8 mouse cellular contexts compared by ENCODE assay signal in the genomic region with DNA sequence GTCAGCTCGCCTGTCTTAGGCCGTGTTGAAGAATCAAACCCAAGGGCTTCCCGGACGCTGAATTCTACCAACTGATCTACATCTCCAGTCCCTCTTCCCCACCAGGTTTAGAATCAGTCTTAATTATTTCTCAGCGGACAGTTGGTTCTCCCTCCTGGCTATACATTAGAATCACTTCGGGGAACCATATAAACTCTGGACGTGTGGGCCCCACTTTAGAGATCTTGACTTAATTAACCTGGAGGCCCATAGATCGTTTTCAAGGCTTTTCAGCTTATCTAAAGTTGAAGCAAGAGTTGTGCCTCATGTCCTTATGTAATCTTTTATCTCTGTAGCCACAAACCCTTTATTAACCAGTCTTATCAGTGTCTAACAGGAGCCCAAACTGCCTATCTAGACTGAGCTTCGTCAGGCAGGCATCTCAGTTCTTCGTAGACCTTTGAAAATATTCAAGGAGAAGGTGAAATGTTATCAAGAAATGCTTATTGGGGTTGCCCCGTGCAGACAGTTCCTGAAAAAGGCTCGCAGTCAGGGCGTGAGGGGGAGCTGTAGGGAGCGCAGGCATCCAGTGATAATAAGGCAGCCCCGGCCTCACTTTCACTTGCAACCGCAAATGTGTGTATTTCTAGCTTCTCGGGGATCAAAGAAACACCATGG. TPM values are rescaled to one million over a fixed set of nuclear protein-coding genes. Genes with fewer than 3 reads are reported as not detected.
DNase-seq lines count a peak whose midpoint lies in the region; ATAC-seq and TF ChIP-seq lines count a peak whose summit lies in the region.

No protein-coding gene starts in this region.

- peak; percentile 3 for ATAC-seq in activated CD4-positive, CD25-positive, alpha-beta regulatory T cell, adult 4 months
- no peak for ATAC-seq in heart, embryonic 13.5 days (ENCODE audit: extremely low read depth, insufficient number of reproducible peaks, low FRiP score, low TSS enrichment)
- ATAC-seq in limb, embryonic 15.5 days (ENCODE audit: insufficient number of reproducible peaks, low FRiP score, low TSS enrichment, low read depth): peak; percentile 60

- H3K27ac ChIP-seq in kidney, adult 2 months (ENCODE audit: insufficient read depth, low read depth, low read length): peak overlapping the region; percentile 44; the same call in 1 of the 2 replicates
- H3K27ac ChIP-seq in heart, embryonic 13.5 days (replicated peaks): peak overlapping the region; percentile 62
- no peak overlapping the region for H3K27ac ChIP-seq in limb, embryonic 15.5 days
- H3K27ac ChIP-seq in small intestine, adult 2 months (ENCODE audit: insufficient read depth, low read depth, low read length): peak overlapping the region; percentile 77

- 7% methylated on average over 17 of the region's 17 CpGs for WGBS in kidney, adult 2 months
- 7% methylated on average over 17 of the region's 17 CpGs for WGBS in heart, embryonic 13.5 days
- 6% methylated on average over 17 of the region's 17 CpGs for WGBS in limb, embryonic 15.5 days
- 4% methylated on average over 17 of the region's 17 CpGs for WGBS in small intestine, adult 2 months

- H3K4me1 ChIP-seq in kidney, adult 2 months (ENCODE audit: control insufficient read depth, insufficient read depth, low read length): peaks cover 2% of the 10 kb centered on the region; the same call in 1 of the 2 replicates
- peaks cover 11% of the 10 kb centered on the region for H3K4me1 ChIP-seq in heart, embryonic 13.5 days
- H3K4me1 ChIP-seq in limb, embryonic 15.5 days: peaks cover 12% of the 10 kb centered on the region
- H3K4me1 ChIP-seq in small intestine, adult 2 months (ENCODE audit: control insufficient read depth, insufficient read depth, insufficient read length, low read length): peaks cover 10% of the 10 kb centered on the region

- H3K4me3 ChIP-seq in kidney, adult 2 months (ENCODE audit: insufficient read depth, low read depth, low read length): peak overlapping the region; percentile 84
- H3K4me3 ChIP-seq in heart, embryonic 13.5 days: peak overlapping the region; percentile 97
- peak overlapping the region; percentile 89 for H3K4me3 ChIP-seq in limb, embryonic 15.5 days
- H3K4me3 ChIP-seq in small intestine, adult 2 months (ENCODE audit: low read depth, low read length): peak overlapping the region; percentile 83

- H3K4me2 ChIP-seq in heart, embryonic 13.5 days: peak overlapping the region; percentile 86
- H3K4me2 ChIP-seq in limb, embryonic 15.5 days: peak overlapping the region; percentile 70

- no peaks in the 10 kb centered on the region for H3K36me3 ChIP-seq in kidney, adult 2 months (ENCODE audit: control insufficient read depth, insufficient read depth, low read length)
- no peaks in the 10 kb centered on the region for H3K36me3 ChIP-seq in heart, embryonic 13.5 days
- 0 out of 2 replicates have a peak, but pooled peaks cover under 1% of the 10 kb centered on the region for H3K36me3 ChIP-seq in limb, embryonic 15.5 days
- H3K36me3 ChIP-seq in small intestine, adult 2 months (ENCODE audit: control insufficient read depth, insufficient read depth, low read length): 0 out of 2 replicates have a peak, but pooled peaks cover 5% of the 10 kb centered on the region

- no peak for DNase-seq in kidney, adult 2 months
- DNase-seq in kidney, postnatal 10 days: no peak
- no peak for DNase-seq in frontal cortex, postnatal 36 days (ENCODE audit: low spot score in 2 of 2)
- DNase-seq in right cerebral cortex, adult 18-20 months: no peak

- peak overlapping the region; percentile 72 for H3K9ac ChIP-seq in heart, embryonic 13.5 days
- H3K9ac ChIP-seq in limb, embryonic 15.5 days: 0 out of 2 replicates have a peak overlapping the region, but pooled peaks have one; percentile 39

- H3K9me3 ChIP-seq in heart, embryonic 13.5 days: no peaks in the 10 kb centered on the region
- no peaks in the 10 kb centered on the region for H3K9me3 ChIP-seq in limb, embryonic 15.5 days

- TF ChIP-seq POLR2A in kidney, adult 2 months (IDR thresholded peaks at IDR 0.05; ENCODE audit: low read depth, low read length): no peak
- TF ChIP-seq POLR2A in small intestine, adult 2 months (IDR thresholded peaks at IDR 0.05; ENCODE audit: low read depth, low read length): no peak

- no peaks in the 10 kb centered on the region for H3K27me3 ChIP-seq in kidney, adult 2 months (replicated peaks; ENCODE audit: control insufficient read depth, insufficient read depth, low read length)
- no peaks in the 10 kb centered on the region; the same call in 1 of the 2 replicates for H3K27me3 ChIP-seq in heart, embryonic 13.5 days (replicated peaks)
- H3K27me3 ChIP-seq in limb, embryonic 15.5 days: no peaks in the 10 kb centered on the region
- no peaks in the 10 kb centered on the region for H3K27me3 ChIP-seq in small intestine, adult 2 months (ENCODE audit: control insufficient read depth, insufficient read depth, low read length)

- TF ChIP-seq CTCF in kidney, adult 2 months (conservative IDR thresholded peaks at IDR 0.05; ENCODE audit: insufficient read depth, insufficient read length, low read depth, low read length): no peak
- TF ChIP-seq CTCF in small intestine, adult 2 months (IDR thresholded peaks at IDR 0.05; ENCODE audit: extremely low read depth, insufficient read length, insufficient replicate concordance, low read depth, low read length): no peak

RNA-seq across cellular contexts. Expression of gene Cep70, which starts 0.5 kb away (rescaled TPM):
- 1.4 and 2.2 TPM in 2 replicates for polyA plus RNA-seq in kidney, adult 2 months (2012; rRNA removed)
- 10 to 100 TPM; 16.7 to 17.8 TPM for polyA plus RNA-seq in activated CD4-positive, CD25-positive, alpha-beta regulatory T cell, adult 4 months (2017; shearing (Covaris generic))
- 21.2 and 24.5 TPM in 2 replicates for polyA plus RNA-seq in heart, embryonic 13.5 days (2015; fragmentation: Nextera tagmentation; extraction: Ambion mirVana)
- 22.8 and 22.9 TPM in 2 replicates for polyA plus RNA-seq in limb, embryonic 15.5 days (2015; fragmentation: Nextera tagmentation; extraction: Ambion mirVana)
- 0.24 and 0.44 TPM in 2 replicates for polyA plus RNA-seq in small intestine, adult 2 months (2012; rRNA removed)

RNA-seq across cellular contexts. Expression of gene Faiml, which starts 5.6 kb away (rescaled TPM):
- polyA plus RNA-seq in kidney, adult 2 months (2012; rRNA removed): not detected in 2 replicates
- polyA plus RNA-seq in activated CD4-positive, CD25-positive, alpha-beta regulatory T cell, adult 4 months (2017; shearing (Covaris generic)): not detected
- polyA plus RNA-seq in heart, embryonic 13.5 days (2015; fragmentation: Nextera tagmentation; extraction: Ambion mirVana): not detected in 2 replicates
- polyA plus RNA-seq in limb, embryonic 15.5 days (2015; fragmentation: Nextera tagmentation; extraction: Ambion mirVana): not detected in 2 replicates
- not detected in 2 replicates for polyA plus RNA-seq in small intestine, adult 2 months (2012; rRNA removed)
